Mouse (Mus musculus): ENCODE measurements around the gene Usp32. TPM values are rescaled to one million over a fixed set of nuclear protein-coding genes. Genes with fewer than 3 reads are reported as not detected.

Usp32 gene
- polyA plus RNA-seq, 1 experiment, result not detected

DNA sequence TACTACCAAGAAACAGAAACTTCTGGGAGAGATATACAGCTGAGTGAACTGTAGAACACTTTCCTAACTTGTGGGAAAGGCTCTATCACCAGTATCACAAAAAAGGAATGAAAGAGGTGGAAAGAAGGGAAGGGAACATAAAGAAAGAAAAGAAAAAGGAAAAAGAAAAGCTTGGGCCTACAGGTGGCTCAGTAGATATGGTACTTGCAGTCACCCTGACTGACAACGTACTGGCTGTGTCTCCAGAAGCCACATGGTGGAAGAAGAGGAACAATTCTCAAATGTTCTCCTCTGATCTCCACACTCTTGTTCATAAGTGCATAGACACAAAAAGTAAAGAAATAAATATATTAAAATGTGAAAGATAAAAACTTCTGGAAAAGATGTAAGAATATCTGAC lies 11.1 kb downstream of the Usp32 start:
- H3K4me1 ChIP-seq (ENCODE audit: control insufficient read depth, insufficient read depth, low read length), result no peaks in the 10 kb centered on the region
- H3K27ac ChIP-seq (ENCODE audit: insufficient read depth, low read depth, low read length), result no peak overlapping the region
- WGBS, result 81% methylated on average over 1 of the region's 1 CpGs
- no peak for TF ChIP-seq CTCF (IDR thresholded peaks at IDR 0.05; ENCODE audit: insufficient read depth, low read depth, low read length)
- no peak for TF ChIP-seq POLR2A (IDR thresholded peaks at IDR 0.05; ENCODE audit: insufficient read depth, low read depth, low read length)
- H3K4me3 ChIP-seq (ENCODE audit: insufficient read depth, low read depth, low read length), result no peak overlapping the region

- H3K4me3 ChIP-seq (ENCODE audit: insufficient read depth, low read depth, low read length), result no peak overlapping the region
- WGBS, result 90% methylated on average over 2 of the region's 2 CpGs
- no peak for TF ChIP-seq POLR2A (IDR thresholded peaks at IDR 0.05; ENCODE audit: insufficient read depth, low read depth, low read length)
- no peak for TF ChIP-seq CTCF (IDR thresholded peaks at IDR 0.05; ENCODE audit: insufficient read depth, low read depth, low read length)
- H3K27ac ChIP-seq (ENCODE audit: insufficient read depth, low read depth, low read length), result no peak overlapping the region
- no peaks in the 10 kb centered on the region for H3K4me1 ChIP-seq (ENCODE audit: control insufficient read depth, insufficient read depth, low read length)
Observed at GRCm38 (mm10) chr11:85126257-85127102, 13.5 kb downstream of the Usp32 start.

- H3K4me1 ChIP-seq (ENCODE audit: control insufficient read depth, insufficient read depth, low read length), result no peaks in the 10 kb centered on the region
- H3K4me3 ChIP-seq (ENCODE audit: insufficient read depth, low read depth, low read length), result no peak overlapping the region
- H3K27ac ChIP-seq (ENCODE audit: insufficient read depth, low read depth, low read length), result no peak overlapping the region
- TF ChIP-seq CTCF (IDR thresholded peaks at IDR 0.05; ENCODE audit: insufficient read depth, low read depth, low read length) (no peak), POLR2A (IDR thresholded peaks at IDR 0.05; ENCODE audit: insufficient read depth, low read depth, low read length) (no peak)
- 87% methylated on average over 3 of the region's 3 CpGs for WGBS
Observed at GRCm38 (mm10) chr11:85123267-85123992, 16.5 kb downstream of the Usp32 start.

GRCm38 (mm10) chr11:85122073-85122472 lies 17.9 kb downstream of the Usp32 start:
- Histone ChIP-seq H3K27ac (ENCODE audit: insufficient read depth, low read depth, low read length) (no peak overlapping the region), H3K4me3 (ENCODE audit: insufficient read depth, low read depth, low read length) (no peak overlapping the region), H3K4me1 (ENCODE audit: control insufficient read depth, insufficient read depth, low read length) (no peaks in the 10 kb centered on the region)
- TF ChIP-seq CTCF (IDR thresholded peaks at IDR 0.05; ENCODE audit: insufficient read depth, low read depth, low read length), result no peak
- TF ChIP-seq POLR2A (IDR thresholded peaks at IDR 0.05; ENCODE audit: insufficient read depth, low read depth, low read length), result no peak
- WGBS, result 92% methylated on average over 1 of the region's 1 CpGs

GRCm38 (mm10) chr11:85117160-85117559 lies 22.8 kb downstream of the Usp32 start:
- H3K4me3 ChIP-seq (ENCODE audit: insufficient read depth, low read depth, low read length), result no peak overlapping the region
- no peak overlapping the region for H3K27ac ChIP-seq (ENCODE audit: insufficient read depth, low read depth, low read length)
- TF ChIP-seq CTCF (IDR thresholded peaks at IDR 0.05; ENCODE audit: insufficient read depth, low read depth, low read length) (no peak), POLR2A (IDR thresholded peaks at IDR 0.05; ENCODE audit: insufficient read depth, low read depth, low read length) (no peak)
- no peaks in the 10 kb centered on the region for H3K4me1 ChIP-seq (ENCODE audit: control insufficient read depth, insufficient read depth, low read length)

GRCm38 (mm10) chr11:85116084-85116844 lies 23.7 kb downstream of the Usp32 start:
- WGBS, result 93% methylated on average over 3 of the region's 3 CpGs
- Histone ChIP-seq H3K4me3 (ENCODE audit: insufficient read depth, low read depth, low read length) (no peak overlapping the region), H3K27ac (ENCODE audit: insufficient read depth, low read depth, low read length) (no peak overlapping the region), H3K4me1 (ENCODE audit: control insufficient read depth, insufficient read depth, low read length) (no peaks in the 10 kb centered on the region)
- TF ChIP-seq CTCF (IDR thresholded peaks at IDR 0.05; ENCODE audit: insufficient read depth, low read depth, low read length) (no peak), POLR2A (IDR thresholded peaks at IDR 0.05; ENCODE audit: insufficient read depth, low read depth, low read length) (no peak)

- H3K4me1 ChIP-seq (ENCODE audit: control insufficient read depth, insufficient read depth, low read length), result no peaks in the 10 kb centered on the region
- no peak overlapping the region for H3K27ac ChIP-seq (ENCODE audit: insufficient read depth, low read depth, low read length)
- TF ChIP-seq CTCF (IDR thresholded peaks at IDR 0.05; ENCODE audit: insufficient read depth, low read depth, low read length) (no peak), POLR2A (IDR thresholded peaks at IDR 0.05; ENCODE audit: insufficient read depth, low read depth, low read length) (no peak)
- no peak overlapping the region for H3K4me3 ChIP-seq (ENCODE audit: insufficient read depth, low read depth, low read length)
Observed at GRCm38 (mm10) chr11:85109957-85110356, 30.0 kb downstream of the Usp32 start.

DNA sequence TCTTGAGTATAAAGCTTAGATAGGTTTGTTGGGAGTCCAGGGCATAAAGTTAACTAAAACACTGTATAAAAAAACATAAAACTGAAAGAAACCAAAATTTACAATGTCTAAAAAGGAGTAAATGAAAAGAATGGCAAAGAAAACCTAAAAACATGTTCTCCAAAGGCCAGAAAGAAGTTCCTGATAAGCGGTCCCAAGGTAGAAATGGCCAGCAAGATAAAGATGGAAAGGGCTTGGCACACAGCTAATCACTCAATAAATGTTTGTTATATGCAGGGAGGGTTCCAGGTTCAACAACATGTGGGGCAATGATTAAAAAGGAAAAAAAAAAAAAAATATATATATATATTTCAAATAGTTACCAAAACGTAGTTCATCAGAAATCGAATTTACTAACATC lies 32.7 kb downstream of the Usp32 start:
- Histone ChIP-seq H3K4me1 (ENCODE audit: control insufficient read depth, insufficient read depth, low read length) (no peaks in the 10 kb centered on the region), H3K4me3 (ENCODE audit: insufficient read depth, low read depth, low read length) (no peak overlapping the region), H3K27ac (ENCODE audit: insufficient read depth, low read depth, low read length) (no peak overlapping the region)
- WGBS, result 79% methylated on average over 3 of the region's 3 CpGs
- TF ChIP-seq POLR2A (IDR thresholded peaks at IDR 0.05; ENCODE audit: insufficient read depth, low read depth, low read length) (no peak), CTCF (IDR thresholded peaks at IDR 0.05; ENCODE audit: insufficient read depth, low read depth, low read length) (no peak)

GRCm38 (mm10) chr11:85105836-85106235 lies 34.1 kb downstream of the Usp32 start:
- WGBS, result 98% methylated on average over 2 of the region's 2 CpGs
- Histone ChIP-seq H3K4me3 (ENCODE audit: insufficient read depth, low read depth, low read length) (no peak overlapping the region), H3K4me1 (ENCODE audit: control insufficient read depth, insufficient read depth, low read length) (no peaks in the 10 kb centered on the region), H3K27ac (ENCODE audit: insufficient read depth, low read depth, low read length) (no peak overlapping the region)
- TF ChIP-seq CTCF (IDR thresholded peaks at IDR 0.05; ENCODE audit: insufficient read depth, low read depth, low read length), result no peak
- TF ChIP-seq POLR2A (IDR thresholded peaks at IDR 0.05; ENCODE audit: insufficient read depth, low read depth, low read length), result no peak
